Mouse (Mus musculus): Measurements from ENCODE around the gene Mmp24. TPM values are rescaled to one million over a fixed set of nuclear protein-coding genes. Genes with fewer than 3 reads are reported as not detected.
A peak's percentile ranks its signal among the peaks of the same experiment; 100 is the strongest.

Gene Mmp24
- polyA plus RNA-seq, 2 experiments from 2014 or later = 0.11 TPM; not detected in 1

DNA sequence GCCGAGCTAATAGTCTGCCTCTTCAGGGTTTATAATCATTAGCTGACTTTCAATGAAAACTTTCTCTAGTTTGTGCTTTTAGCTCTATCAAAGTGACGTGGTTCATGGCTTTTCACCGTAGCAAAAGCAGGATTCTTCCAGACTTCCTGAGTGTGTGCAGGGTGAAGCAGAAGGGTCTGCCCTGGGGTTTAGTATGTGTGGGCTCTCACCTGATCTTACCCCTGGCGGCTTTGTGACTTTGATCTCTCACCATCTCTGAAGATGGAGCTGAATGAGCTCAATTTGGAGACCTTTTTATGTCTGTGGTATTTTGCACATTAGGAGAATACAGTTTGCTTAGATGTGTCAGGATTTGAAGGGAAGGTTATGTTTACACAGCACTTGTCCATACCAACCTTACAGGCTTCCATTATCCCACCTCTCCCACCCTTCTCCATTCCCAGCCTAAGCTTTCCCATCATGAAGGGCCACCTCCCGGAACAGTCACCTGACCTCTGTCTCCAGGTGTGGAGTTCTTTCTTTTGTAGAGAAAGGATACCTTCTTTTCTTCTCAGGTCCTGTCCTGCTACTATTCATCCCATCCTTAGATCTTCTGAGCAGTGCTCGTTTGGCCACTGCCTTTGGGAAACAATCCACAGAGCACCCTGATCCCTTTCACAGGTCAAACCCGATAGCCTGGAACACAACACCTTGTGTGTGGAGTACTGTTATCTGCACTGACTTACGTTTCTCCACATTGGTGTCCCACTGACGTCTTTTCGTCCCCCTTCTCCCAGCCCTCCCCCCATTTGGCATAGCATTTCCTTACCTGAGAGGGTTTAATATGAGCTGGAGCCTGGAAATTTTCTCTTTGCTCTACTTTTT lies 1.9 kb downstream of the Mmp24 start:
- no peak for ATAC-seq

DNA sequence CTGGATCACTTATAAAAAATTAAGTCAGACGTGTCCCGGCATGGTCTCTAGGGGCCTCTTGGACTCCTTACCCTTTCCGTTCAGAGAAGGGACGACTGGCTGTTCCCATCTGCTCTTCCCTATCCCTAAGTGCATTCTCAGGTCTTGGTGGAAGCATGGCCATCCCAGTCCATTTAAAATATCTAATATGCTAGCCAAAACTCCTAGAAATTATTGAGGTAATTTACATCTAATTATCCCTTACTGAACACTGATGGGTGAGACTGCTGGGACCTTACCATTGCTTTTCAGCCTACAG lies 2.5 kb downstream of the Mmp24 start:
- no peak for ATAC-seq

DNA sequence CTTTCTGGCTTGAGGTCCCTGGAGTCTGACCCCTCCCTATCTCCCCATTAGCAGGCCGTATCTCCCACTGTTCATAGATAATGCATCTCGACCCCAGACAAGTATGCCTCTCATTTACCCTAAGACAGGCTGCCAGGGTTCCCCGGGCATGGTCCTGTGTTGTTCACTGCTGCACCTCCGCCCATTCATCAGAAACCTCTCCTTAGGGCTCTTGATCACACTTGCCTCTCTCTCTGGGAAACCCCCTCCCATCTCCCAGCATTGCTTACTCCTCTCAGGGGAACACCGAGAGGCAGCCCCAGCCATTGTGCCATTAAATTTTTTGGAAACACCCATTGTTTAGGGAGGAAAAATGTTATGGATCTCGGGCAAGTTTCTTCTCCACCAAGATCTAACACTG lies 2.9 kb downstream of the Mmp24 start:
- ATAC-seq = no peak

DNA sequence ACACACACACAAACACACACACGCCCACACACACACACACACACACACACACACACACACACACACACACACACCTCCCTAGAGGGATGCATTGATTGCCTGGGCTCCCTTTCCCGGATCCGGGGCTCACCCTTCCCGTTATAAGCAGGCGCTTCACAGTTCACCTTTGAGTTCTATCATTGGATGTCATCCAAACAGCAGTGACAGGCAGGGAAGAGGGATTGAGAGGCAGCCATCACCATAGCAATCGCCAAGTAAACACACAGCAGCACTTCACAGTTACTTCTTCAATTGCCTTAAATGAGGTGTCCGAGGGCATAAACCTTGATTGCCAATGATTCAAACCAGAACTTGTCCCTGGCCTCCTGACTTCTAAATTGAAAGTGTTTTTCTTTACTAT lies 3.9 kb downstream of the Mmp24 start:
- no peak for ATAC-seq

DNA sequence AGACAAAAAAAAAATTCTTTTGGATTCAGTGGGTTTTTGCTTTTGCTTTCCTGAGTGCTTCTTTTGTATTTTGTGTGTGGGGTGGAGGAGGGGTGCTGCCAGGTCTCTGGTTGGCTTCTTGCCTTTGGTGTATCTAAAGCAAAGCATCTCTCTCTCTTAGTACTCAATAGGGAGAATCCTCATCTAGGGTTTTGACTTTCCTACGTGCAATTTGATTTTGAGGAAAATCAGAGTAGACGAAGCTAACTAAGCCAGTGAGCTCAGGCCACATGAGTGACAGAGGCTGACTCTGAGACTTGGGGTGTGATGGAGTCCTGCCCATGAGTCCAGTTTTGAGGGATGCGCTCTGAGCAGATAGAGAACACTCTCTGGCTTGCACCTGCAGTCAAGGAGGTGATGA lies 4.4 kb downstream of the Mmp24 start:
- ATAC-seq = no peak

DNA sequence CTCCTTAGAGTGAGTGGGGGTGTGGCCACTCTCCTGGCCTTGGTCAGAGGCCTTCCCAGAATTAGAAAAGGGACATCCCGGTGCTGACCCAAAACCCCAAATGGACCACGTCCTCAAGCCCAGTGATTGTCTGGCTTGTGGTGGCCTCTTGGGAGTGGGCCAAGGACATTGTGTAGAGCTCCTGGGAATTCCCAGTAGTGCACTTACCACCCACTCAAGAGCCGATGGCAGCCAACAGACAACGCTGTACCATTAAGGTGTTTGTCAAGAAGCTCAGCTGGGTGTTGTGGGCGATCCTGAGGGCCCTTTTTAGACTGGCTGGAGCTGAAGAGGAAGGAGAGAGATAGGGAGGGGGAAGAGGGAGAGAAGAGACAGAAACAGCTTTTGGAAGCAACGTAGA lies 9.4 kb downstream of the Mmp24 start:
- ATAC-seq = no peak

DNA sequence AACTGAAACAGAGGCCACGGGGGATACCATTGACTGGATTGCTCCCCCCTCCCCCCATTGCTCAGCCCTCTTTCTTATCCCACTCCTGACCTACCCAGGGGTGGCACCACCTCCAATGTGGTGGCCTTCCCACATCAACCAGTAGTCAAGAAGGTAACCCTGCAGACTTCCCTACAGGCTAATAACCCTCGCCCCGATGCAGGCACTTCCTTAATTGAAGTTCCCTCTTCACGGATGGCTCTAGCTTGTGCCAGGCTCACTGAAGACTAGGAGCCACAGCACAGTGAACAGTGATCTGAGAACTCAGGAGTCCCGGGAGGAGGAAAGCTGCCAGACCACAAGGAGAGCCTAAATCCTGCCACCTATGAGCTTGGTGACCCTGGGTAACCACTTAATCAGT lies 11.8 kb downstream of the Mmp24 start:
- no peak for ATAC-seq

DNA sequence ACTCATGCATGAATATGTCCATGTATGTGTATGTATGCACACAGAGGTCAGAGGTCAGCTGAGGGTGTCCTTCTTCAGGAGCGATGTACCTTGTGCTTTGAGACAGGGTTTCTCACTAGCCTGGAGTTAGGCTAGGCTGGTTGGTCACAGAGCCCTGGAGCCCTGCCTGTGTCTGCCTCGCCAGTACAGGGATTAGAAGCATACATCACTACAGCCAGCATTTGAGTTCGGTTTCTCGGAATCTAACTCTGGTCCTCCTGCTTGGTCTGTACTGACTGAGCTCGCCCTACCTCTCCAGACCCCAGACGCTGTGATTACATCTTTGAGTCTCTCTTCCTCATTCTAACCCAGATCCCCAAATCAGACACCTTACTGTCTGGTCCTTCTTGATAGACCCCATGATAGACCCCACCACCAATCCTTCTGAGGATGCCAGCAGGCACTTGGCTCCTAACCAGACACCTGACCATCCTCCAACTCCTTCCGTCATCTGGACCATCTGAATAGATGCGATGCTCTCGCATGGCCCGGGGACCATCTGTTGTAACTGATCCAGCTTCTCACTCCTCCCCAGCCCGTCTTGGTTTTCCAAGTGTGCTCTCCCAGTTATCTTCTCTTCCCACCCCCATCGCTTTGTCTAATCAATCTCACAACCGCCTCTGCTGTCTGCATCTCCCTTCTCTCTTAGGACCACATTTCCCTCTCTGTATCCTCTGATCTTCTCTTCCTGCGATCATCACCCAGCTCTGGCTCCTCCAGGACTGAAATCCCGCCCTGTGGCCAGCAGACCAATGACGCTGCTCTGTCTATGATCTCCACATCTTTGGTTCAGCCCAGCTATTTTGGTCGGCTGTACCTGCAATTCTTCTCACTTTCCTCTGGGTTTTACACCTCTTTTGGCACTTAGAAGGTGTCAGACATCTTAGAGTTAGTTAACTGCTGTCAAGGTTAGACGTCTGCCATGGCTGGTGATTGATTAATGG lies 13.1 kb downstream of the Mmp24 start:
- ATAC-seq = no peak

DNA sequence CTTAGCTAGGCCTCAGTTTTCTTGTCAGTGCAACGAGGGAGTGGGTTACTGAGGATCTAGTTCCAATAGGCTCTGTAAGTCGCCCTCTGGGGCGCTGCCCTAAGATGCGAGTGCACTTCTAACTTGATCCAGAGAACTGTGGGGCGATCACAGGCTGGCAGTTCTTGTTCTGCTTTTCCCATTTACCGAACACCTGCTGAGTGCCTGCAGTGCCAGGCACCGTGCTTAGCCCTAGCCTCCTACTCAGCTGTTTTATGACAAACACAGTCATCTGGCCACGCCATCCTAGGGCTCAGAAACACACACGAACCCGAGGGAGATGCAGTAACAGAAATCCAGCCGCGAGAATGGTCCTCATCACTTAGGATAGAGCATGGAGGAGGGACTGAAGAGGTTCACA lies 17.8 kb downstream of the Mmp24 start:
- ATAC-seq = no peak

DNA sequence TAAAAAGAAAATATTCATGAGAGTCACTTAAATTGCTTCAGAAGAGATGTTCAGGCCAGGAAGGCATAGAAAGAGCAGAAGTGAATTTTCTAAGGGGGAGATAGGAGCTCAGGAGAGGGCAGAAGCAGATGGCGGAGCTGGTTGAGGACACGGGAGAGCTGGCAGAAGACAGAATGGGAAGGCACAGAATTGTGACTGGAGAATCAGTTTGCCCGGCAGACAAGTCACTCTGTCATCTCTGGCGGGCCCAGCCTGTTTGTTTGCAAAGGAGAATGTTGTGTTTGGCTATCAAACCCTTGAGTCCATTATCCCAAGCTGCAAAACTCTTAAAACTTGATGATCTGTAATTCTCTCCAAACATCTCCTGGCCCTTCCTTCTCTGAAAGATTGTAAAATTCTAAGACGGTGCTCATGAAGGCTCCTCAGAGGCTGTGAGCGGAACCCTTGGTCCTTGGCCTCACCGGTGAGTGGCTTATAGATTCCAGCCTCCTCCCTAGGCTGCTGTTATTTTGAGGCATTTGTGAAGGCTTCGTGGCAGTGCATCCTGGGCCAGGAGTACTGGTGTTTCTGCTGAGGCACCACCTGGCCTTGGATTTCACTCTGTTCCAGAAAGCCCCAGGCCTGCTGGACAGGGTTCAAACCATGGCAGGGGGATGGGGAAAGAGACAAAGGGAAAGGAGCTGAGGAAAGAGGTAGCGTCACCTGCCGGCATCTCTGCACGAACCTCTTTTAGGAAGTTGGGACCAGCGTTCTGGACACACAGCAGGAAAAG lies 19.7 kb downstream of the Mmp24 start:
- no peak for ATAC-seq

DNA sequence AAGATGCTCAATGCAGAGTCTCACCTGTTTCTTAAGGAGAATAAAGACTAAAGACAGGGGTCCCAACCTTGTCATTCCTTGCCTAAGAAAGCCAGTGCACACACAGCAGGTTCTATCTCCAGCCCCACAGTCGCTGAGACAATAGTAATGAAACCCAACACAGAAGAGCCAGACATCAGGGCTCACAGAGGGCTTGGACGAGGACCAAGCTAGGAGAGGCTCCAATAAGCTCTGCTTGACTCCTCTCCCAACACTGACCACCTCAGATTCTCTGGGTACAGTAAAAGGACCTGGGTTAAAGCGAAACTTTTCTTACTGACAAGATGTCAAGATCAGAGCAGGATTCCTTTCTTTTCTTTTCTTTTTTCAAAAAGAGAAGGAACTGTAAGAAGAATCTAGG lies 23.5 kb downstream of the Mmp24 start:
- ATAC-seq = no peak

DNA sequence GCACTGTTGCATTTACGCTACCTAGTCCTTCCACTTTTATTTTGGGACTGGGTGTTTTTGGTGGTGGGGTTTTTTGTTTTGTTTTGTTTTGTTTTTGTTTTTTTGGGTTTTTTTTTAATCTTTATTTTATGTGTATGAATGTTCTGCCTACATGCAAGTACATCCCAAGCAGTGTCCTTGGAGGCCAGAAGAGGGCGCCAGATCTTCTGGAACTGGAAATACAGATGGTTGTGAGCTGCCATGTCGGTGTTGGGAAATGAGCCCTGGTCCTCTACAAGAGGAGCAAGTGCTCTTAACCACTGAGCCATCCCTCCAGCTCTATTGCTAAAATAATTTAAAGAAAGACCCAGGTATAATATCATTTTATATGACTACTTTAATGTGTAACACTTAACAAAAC lies 27.6 kb downstream of the Mmp24 start:
- no peak for ATAC-seq

DNA sequence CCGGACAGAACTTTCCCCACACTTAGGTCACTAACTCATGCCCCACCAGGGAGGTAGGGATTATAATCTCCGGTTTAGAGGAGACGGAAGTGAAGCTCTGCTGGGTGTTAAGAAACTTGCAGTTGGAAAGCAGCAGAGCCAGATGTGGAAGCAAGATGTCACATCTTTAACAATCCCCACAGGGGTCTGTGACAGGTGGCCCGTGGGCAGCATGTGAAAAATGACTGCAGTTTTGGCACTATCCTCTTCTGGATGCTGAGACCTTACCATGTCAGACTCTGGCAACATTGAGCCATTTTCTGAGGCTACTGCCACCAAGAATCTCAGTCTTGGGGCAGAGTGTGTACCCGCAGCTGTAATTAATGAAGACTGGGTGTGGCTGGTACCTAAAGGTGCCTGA lies 28.9 kb downstream of the Mmp24 start:
- ATAC-seq = no peak

DNA sequence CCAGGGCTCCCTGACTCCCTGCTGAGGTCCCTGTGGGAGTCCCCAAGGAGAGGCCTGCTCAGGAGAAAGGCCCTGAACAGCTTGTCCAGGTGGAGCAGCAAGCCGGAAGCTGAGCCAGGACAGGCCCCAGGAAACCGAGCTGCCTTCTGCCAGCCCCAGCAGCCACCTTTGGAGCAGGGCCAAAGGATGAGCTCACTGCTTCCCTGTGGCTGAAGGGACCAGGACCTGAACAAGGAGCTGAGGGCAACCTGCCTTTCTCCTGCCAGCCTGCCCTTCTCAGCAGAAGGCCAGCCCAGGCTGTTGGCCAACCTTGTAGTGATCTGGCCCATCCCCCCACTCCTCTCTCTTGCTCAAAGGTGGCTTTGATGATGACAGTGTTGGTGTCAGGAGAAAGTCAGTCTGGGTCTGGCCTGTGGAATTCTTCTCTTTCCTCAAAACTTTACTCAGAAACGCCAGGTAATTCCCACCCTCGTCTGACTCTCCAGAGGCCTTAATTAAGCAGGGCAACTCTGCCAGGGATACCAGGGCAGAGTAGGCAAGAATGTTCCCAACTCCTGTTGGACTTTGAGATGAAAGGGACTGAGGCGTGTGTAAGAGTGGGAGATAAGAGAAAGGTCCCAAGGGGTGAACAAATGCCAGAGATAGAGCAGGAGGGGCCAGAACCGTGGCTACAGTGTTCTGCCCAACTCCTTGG lies 30.2 kb downstream of the Mmp24 start:
- no peak for ATAC-seq

DNA sequence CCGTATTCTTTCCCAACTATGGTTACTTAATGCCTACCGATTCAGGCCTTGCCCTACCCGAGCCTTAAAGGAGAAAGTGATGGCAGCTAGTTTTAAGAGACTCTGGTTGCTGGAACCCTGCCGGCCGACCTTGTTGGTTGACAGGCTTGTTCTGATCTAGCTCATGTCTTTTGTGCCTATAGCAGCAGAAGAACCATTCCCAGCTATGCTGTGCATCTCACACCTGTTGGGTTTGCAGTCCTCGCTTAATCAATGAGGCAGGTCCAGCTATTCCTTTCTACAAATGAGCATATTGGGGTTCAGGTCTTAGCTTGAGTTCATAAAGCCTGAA lies 30.7 kb downstream of the Mmp24 start:
- ATAC-seq = no peak

DNA sequence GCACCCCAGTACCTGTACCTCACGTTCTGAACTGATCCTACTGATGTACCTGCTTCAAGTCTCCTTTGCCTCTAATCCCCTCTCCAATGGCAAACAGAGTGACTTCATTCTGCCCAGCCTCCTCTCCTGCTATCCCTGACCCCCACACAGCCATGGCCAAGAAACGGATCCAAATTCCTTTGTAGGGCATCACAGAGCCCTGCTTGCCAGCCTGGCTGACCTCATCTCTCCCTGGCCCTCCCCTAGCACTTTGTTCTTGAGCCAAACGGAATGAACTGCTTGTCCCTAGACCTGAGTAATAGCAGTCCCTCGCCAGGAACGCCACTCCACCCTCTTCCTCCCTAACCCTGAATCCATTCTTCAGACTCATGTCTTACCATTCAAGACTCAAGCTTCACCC lies 31.4 kb downstream of the Mmp24 start:
- ATAC-seq = no peak

DNA sequence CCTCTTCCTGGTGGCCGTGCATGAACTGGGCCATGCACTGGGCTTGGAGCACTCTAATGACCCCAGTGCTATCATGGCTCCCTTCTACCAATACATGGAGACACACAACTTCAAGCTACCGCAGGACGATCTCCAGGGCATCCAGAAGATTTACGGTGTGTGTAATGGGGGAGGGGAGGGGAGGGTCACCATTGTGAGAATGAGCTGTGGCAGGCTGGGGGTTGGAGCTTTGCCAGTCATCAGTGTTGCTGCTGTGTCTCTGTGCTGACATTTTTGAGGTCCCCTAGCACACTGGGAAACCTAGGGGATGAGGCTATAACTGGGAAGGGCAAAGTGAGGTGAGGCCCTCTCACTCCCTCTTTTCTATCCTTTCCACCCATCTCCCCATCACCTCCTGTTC lies 32.3 kb downstream of the Mmp24 start:
- no peak for ATAC-seq

DNA sequence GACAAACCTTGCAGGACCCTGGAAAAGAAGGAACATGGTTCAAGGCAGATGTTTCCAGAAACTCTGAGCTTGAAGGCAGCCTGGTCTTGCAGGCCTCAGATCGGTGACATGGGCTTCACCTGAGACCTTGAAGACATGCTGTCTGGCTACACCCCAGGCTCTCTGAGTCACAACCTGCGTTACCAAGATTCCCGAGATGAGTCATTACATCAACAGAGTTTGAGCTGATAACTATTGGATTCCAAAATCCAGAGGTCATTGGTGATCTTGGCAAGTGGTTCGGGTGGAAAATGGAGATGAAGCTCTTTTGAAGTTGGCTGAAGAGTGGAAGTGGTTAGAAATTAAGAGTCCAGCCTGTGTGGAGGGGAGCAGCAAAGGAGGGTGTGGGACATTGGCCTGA lies 34.5 kb downstream of the Mmp24 start:
- no peak for ATAC-seq

DNA sequence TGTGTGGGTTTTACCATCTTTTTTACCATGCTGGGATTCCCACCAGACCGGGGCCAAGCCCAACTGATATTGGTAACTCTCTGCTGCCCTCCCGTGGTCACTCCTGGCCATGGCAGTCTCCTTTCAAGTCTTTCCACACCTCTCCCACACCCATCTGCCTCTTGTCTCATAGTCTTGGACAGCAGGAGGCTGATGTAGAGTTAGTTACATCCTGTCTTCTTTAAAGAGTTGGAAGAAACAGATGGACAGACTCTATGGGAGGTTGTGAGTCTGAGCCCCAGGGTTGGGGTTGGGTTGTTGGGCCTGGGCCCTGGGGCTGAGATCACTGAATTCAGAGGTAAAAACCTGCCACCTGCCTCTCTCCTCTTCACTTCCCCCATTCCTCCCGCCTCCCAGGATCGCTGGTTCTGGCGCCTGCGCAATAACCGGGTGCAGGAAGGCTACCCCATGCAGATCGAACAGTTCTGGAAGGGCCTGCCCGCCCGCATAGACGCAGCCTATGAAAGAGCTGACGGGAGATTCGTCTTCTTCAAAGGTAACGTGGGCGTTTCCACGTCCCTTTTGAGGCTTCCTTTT lies 36.8 kb downstream of the Mmp24 start:
- ATAC-seq = peak; percentile 59

DNA sequence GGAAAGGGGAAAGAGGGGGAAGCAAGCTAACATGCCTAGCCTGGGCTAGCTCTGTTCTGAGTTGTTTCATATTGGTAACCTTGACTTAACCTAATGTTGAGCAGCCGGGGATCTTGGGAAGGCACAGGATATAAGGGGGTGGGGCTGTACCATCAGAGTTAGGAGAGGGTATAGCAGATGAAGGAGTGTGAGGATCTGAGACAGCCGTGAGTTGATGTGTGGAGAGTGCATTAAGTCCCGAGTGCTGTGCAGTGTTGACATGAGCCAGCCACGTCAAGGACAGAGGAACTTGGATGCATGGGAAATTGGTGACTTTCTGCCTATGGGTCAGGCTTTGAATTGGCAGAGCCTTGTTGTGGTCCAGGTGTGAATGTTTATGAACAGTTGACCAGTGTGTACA lies 37.5 kb downstream of the Mmp24 start:
- peak; percentile 30 for ATAC-seq

DNA sequence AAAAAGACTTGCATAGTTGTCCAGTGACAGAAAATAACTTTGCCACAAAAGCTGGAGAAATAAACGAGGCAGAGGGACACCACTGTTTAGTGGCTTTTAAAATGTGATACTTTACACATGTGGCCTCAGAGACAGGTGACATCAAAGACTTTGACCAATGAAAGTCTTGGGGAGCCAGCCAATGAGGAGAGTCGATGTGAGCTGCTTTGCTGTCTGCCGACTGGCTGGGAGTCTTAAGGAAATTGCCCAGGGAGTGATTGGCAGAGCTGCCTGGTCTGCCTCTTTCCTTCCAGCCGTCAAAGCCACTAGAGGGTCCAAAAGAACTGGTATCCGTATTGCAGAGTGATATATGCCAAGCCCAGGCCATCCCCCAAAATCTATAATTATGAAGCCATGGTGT lies 39.7 kb downstream of the Mmp24 start:
- ATAC-seq = no peak

DNA sequence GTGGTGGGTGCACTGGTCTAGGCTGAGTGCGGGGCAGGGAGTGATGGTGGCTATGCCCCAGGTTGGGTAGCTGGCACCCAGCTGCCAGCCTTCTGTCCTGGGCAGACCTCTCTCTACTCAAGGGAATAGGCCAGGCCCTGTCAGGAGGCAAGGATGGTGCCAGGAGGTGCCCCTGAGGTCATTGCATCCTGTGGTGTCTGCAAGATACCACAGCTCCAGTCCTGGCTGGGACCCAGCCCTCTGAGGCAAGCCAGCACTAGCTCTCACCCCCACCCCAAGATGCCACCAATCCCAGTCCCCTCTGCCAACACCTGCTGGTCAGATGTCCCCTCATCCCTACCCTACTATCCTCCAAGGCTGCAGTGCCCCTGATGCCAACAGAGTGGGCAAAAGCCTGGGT lies 41.0 kb downstream of the Mmp24 start:
- ATAC-seq = no peak
